Mouse (Mus musculus) olfactory bulb, adult 2 months (tissue): ENCODE data around the gene Tcf7l1.

ENCODE experiments used
- CTCF ChIP-seq: fragments of 200-500 bp; IDR thresholded peaks from 2 replicates; pipeline ENCODE4 v1.5.1; 2012; ENCODE audit warnings: low read depth, mild to moderate bottlenecking, low read length, moderate library complexity; ENCODE audit not compliant: insufficient read depth
- POLR2A ChIP-seq: fragments of 200-500 bp; IDR thresholded peaks from 2 replicates; pipeline ENCODE4 v1.6.1; 2012; ENCODE audit warnings: mild to moderate bottlenecking, low read depth, low read length, moderate library complexity; ENCODE audit not compliant: insufficient read depth

- TF ChIP-seq CTCF (no peak), POLR2A (no peak)
These were observed 161.8 kb downstream of the Tcf7l1 start for GRCm38 (mm10) chr6:72627276-72627675.
